Mouse (Mus musculus): ENCODE results near the gene Olfr776.
"Not testable (repeated sequence)": the region's sequence is repeated elsewhere in the genome, so short reads cannot be mapped to it uniquely, and the experiment has no call there.

Olfr776 gene

DNA sequence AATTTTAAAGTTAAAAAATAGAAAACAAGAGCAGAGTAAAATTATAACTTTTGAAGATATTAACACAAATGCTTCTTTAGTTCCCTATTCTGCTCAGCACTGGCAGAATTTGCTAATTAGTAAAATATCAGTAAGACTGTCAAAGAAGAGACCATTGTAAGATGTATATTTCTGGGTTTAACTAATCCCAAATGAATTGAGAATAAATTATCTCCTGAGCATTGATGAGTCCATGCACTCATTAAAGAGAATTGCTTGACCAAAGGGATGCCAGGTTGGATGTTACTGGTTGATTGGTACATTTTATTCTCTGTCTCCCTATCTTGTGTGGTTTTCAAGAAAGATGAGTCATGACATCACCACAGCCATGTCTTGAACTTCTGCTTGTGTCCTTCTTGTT is at the start of gene Olfr776:
Gene Olfr776 (plus strand): TSS at position 301 of the 400 bp plus-strand sequence.
- no peak for DNase-seq (ENCODE audit: low spot score)

DNA sequence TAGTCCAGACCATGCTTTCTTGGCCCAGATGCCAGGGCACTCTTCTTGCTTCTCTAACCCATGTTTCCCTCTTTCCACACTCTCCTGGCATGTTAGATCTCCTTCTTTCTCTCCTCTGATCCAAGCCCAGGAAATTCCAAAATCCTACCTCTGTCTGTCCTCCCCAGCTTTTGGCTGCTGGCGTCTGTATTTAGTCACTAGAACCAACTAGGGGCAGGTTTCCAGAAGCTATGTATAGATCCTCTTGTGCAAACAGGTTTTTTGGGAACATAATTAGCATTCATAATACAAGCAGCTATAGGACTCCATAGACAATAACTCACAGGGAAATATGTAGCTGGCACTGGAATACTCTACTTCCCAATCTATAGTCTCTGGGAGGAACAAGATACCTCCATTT is 28.2 kb upstream of the Olfr776 start:
- DNase-seq (ENCODE audit: low spot score) = no peak

DNA sequence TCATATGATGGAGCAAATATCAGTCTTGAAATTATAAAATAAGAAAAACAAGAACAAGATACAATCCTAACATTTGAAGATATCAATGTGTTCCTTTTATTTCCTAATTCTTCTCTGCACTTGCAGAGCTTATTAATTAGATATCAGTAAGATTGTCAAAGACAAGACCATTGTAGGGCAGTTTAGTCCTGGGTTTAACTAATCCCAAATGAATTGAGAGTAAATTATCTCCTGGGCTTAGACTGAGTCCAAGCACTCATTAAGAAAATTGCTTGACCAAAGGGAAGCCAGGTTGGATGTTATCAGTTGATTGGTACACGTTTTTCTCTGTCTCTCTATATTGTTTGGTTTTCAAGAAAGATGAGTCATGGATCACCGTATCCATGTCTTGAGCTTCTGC is 23.0 kb upstream of the Olfr776 start, which contains the start of gene Olfr774:
Gene Olfr774 (plus strand): TSS at position 301 of the 400 bp plus-strand sequence.
- no peak for DNase-seq (ENCODE audit: low spot score)

DNA sequence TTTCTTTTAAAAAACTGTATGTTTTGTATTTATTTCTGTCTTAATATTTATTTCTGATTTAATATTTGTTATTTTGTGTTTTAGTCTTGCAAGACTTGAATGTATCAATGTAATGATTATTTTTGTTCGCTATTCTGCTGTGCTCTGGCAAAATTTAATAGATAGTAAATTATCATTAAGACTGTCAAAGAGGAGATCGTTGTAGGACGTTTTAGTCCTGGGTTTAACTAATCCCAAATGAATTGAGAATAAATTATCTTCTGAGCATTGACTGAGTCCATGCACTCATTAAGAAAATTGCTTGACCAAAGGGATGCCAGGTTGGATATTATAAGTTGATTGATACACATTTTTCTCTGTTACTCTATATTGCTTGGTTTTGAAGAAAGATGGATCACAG is 10.8 kb upstream of the Olfr776 start, which contains the start of gene Olfr775:
Gene Olfr775 (plus strand): TSS at position 301 of the 400 bp plus-strand sequence.
- no peak for DNase-seq (ENCODE audit: low spot score)

DNA sequence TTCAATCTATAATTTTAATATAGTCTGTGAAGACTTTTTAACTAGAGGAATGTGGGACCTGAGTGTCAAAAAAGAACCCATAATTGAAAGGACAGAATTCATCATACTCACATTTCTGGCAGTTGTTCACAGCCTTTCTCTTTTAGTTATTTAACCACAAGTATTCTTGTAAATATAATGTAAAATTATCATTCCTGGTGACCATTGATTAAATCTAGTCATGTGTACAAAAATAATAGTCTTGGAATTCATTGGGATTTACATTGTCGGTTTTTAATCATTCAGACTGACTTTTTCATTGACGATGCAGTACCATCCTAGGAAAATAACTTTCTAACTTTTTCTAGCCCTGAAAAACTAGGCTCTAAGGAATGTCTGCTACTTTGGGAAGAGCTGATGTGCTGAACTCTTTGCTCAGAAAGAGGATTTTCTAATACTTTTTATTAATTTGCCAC is 12.2 kb downstream of the Olfr776 start, which contains the start of gene Olfr777:
Gene Olfr777 (minus strand): TSS at position 405 of the 455 bp plus-strand sequence.
- no peak for DNase-seq (ENCODE audit: low spot score)

DNA sequence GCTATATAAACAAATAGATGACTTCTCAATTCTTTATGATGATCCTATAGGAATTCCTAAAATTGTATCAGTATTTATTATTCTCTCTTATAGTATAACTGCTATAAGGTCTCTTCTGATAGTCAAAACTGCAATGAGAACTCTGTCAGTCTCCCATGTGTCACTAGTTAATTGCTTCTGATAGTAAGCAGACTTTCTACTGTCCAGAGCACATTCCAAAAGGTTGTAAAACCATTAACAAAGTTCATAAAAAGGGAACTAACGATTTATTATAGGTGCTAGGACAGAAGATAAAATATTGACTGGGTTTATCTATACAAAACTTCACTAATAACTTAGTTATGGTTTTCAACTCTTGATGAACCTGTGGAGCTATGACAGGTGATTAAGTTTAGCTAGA is 54.0 kb downstream of the Olfr776 start:
- not testable (repeated sequence) for DNase-seq (ENCODE audit: low spot score)

DNA sequence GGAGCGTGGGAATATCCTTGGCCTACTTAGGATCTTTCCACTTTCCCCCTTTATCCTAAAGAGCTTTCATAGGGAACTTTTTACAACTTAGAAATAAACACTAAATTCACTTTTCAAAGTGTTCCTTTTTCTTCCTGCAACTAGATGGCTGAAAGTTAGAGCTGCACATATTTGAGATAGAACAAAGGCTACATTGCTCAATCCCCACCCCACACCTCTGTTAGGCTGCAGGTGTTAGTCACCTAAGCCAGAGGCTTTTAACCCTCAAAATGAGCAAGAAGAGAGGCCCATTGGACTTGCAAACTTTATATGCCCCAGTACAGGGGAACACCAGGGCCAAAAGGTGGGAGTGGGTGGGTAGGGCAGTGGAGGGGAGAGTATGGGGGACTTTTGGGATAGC is 54.6 kb downstream of the Olfr776 start:
- not testable (repeated sequence) for DNase-seq (ENCODE audit: low spot score)

Data from ovary, postnatal 36 days (tissue).